Mouse (Mus musculus) right cerebral cortex, postnatal 25 days (tissue): ENCODE results near the gene Bard1.

ENCODE experiments used
- DNase-seq: peaks from one replicate; pipeline ENCODE4 v3.0.0; 2022

Bard1 gene

GRCm38 (mm10) chr1:71052252-71052651 is 50.7 kb downstream of the Bard1 start:
- no peak for DNase-seq

GRCm38 (mm10) chr1:71045141-71045540 is 57.8 kb downstream of the Bard1 start:
- DNase-seq = no peak

GRCm38 (mm10) chr1:71043951-71044350 is 59.0 kb downstream of the Bard1 start:
- no peak for DNase-seq

GRCm38 (mm10) chr1:71036999-71037398 is 65.9 kb downstream of the Bard1 start:
- no peak for DNase-seq

- DNase-seq = no peak
Measured at GRCm38 (mm10) chr1:71035565-71035964, 67.4 kb downstream of the Bard1 start.

- no peak for DNase-seq
Measured at GRCm38 (mm10) chr1:71022766-71023165, 80.2 kb downstream of the Bard1 start.

GRCm38 (mm10) chr1:71014345-71014744 is 88.6 kb downstream of the Bard1 start:
- no peak for DNase-seq

- DNase-seq = no peak
Measured at GRCm38 (mm10) chr1:71005998-71006397, 96.9 kb downstream of the Bard1 start.

- no peak for DNase-seq
Measured at GRCm38 (mm10) chr1:71004177-71004576, 98.8 kb downstream of the Bard1 start.

- no peak for DNase-seq
Measured at GRCm38 (mm10) chr1:71003741-71004140, 99.2 kb downstream of the Bard1 start.

GRCm38 (mm10) chr1:70997377-70997993 is 105.5 kb downstream of the Bard1 start:
- no peak for DNase-seq

- no peak for DNase-seq
Measured at GRCm38 (mm10) chr1:70996766-70997165, 106.2 kb downstream of the Bard1 start.
